Mouse (Mus musculus): Measurements from ENCODE around the gene Slc41a2. TPM values are rescaled to one million over a fixed set of nuclear protein-coding genes. Genes with fewer than 3 reads are reported as not detected.
A peak's percentile ranks its signal among the peaks of the same experiment; 100 is the strongest.

The Slc41a2 gene
- total and polyA plus RNA-seq, 2 experiments from 2014 or later, result 0.45 to 5.6 TPM

DNA sequence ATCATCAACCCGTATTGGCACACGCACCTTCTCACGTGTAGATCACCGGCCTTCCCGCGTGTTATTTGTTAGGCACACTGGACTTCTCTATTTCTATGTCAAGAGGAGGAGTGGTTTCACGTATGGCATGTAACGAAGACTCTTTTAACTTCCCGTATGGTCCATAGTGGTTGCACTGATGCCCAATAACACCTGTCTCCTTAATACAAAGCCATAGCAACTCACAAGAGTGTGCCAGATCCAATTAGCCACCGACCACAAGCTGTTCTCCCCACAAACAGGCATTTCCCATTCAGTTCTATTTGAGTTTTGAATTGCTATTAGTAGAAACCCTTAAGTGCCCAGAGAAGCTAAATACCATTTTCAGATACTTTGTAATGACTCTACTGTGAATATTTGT lies 117.5 kb downstream of the Slc41a2 start:
- Histone ChIP-seq H3K27ac (ENCODE audit: low read depth) (no peak overlapping the region), H3K4me1 (ENCODE audit: control insufficient read depth, insufficient read depth) (no peaks in the 10 kb centered on the region), H3K4me3 (ENCODE audit: low read depth, low read length) (no peak overlapping the region), H3K9me3 (replicated peaks; ENCODE audit: control insufficient read depth, low read length) (no peaks in the 10 kb centered on the region), H3K4me2 (ENCODE audit: low read depth, low read length) (no peak overlapping the region), H3K9ac (replicated peaks; ENCODE audit: low read depth, low read length) (no peak overlapping the region), H3K27me3 (ENCODE audit: control insufficient read depth, insufficient read depth, low read length) (no peaks in the 10 kb centered on the region), H3K36me3 (replicated peaks; ENCODE audit: control insufficient read depth, insufficient read depth, low read length) (no peaks in the 10 kb centered on the region)
- no peak for DNase-seq (ENCODE audit: low spot score)
- TF ChIP-seq EP300 (IDR thresholded peaks at IDR 0.05; ENCODE audit: low read depth), result no peak
- no peak for TF ChIP-seq CTCF (IDR thresholded peaks at IDR 0.05; ENCODE audit: low read depth)
- 89% methylated on average over 10 of the region's 10 CpGs for WGBS
- no peak for ATAC-seq (ENCODE audit: insufficient read depth, low read depth)

DNA sequence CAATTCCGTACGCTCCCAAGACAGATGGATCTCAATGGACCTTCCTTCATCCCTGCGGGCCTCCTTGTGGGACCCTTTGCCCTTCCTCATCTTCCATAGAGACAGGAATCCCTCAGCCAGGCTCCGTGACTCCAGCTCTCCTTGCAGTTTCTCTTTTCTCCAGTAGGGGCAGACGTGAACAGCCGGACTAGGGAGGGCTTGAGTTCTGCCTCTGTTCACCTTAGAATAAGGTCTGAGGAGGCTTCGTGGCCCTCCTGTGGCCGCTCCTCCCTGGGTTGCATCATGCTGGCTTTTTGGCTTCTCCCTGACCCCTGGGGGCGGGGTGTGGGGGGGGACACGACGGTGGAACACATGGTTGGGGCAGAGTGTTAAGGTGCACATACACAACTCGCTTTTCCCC lies 118.0 kb downstream of the Slc41a2 start:
- no peaks in the 10 kb centered on the region for H3K4me1 ChIP-seq (ENCODE audit: control insufficient read depth, insufficient read depth)
- TF ChIP-seq EP300 (IDR thresholded peaks at IDR 0.05; ENCODE audit: low read depth) (no peak), CTCF (IDR thresholded peaks at IDR 0.05; ENCODE audit: low read depth) (peak; percentile 81)
- DNase-seq (ENCODE audit: low spot score) (peak; percentile 14), ATAC-seq (ENCODE audit: insufficient read depth, low read depth) (no peak)
- no peak overlapping the region for H3K9ac ChIP-seq (replicated peaks; ENCODE audit: low read depth, low read length)
- no peaks in the 10 kb centered on the region for H3K9me3 ChIP-seq (replicated peaks; ENCODE audit: control insufficient read depth, low read length)
- no peak overlapping the region for H3K4me3 ChIP-seq (ENCODE audit: low read depth, low read length)
- H3K36me3 ChIP-seq (replicated peaks; ENCODE audit: control insufficient read depth, insufficient read depth, low read length), result no peaks in the 10 kb centered on the region
- H3K27ac ChIP-seq (ENCODE audit: low read depth), result no peak overlapping the region
- 24% methylated on average over 12 of the region's 12 CpGs for WGBS
- no peaks in the 10 kb centered on the region for H3K27me3 ChIP-seq (ENCODE audit: control insufficient read depth, insufficient read depth, low read length)
- no peak overlapping the region for H3K4me2 ChIP-seq (ENCODE audit: low read depth, low read length)

DNA sequence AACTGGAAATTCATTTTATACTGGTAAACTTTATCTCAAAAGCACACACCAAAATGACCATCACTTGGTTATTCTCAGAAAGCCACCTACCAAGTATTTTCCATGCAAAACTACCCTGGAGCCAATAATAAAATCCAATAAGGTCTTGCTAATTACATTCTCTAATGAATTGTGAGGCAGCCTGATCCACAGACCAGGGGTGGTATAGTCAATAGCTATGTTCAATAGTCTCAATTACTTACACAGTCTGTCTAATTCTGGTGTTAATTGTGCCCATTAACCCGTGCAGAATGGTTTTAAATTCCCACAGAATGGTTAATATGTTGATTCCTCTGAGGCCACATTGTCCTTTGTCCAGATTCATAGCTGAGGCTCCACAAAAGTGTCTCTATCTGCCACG lies 118.9 kb downstream of the Slc41a2 start:
- H3K9me3 ChIP-seq (replicated peaks; ENCODE audit: control insufficient read depth, low read length), result no peaks in the 10 kb centered on the region
- H3K27ac ChIP-seq (ENCODE audit: low read depth), result no peak overlapping the region
- H3K4me2 ChIP-seq (ENCODE audit: low read depth, low read length), result no peak overlapping the region
- H3K9ac ChIP-seq (replicated peaks; ENCODE audit: low read depth, low read length), result no peak overlapping the region
- DNase-seq (ENCODE audit: low spot score) (no peak), ATAC-seq (ENCODE audit: insufficient read depth, low read depth) (no peak)
- WGBS, result 65% methylated on average over 2 of the region's 2 CpGs
- no peak overlapping the region for H3K4me3 ChIP-seq (ENCODE audit: low read depth, low read length)
- TF ChIP-seq CTCF (IDR thresholded peaks at IDR 0.05; ENCODE audit: low read depth), result no peak
- no peak for TF ChIP-seq EP300 (IDR thresholded peaks at IDR 0.05; ENCODE audit: low read depth)
- H3K27me3 ChIP-seq (ENCODE audit: control insufficient read depth, insufficient read depth, low read length), result no peaks in the 10 kb centered on the region
- no peaks in the 10 kb centered on the region for H3K36me3 ChIP-seq (replicated peaks; ENCODE audit: control insufficient read depth, insufficient read depth, low read length)
- no peaks in the 10 kb centered on the region for H3K4me1 ChIP-seq (ENCODE audit: control insufficient read depth, insufficient read depth)

DNA sequence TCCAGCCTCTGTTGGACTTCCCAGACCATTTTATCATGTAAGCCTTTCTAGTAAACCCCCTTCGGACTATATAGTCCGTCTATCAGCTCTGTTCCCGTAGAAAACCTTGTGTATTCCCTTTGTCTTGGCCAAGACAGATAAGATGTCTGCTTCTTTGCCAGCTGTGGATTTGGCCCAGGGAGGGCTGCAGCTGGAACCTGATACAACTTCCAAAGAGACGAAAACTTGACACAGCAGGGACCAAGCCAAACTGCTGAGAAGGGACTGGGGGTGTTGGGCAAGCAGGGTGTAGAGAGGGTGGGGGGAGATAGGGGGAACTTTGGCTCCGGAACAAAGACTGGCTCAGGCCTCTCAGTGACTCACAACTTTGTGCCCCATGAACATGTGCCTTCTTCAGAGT lies 120.4 kb downstream of the Slc41a2 start:
- 34% methylated on average over 5 of the region's 5 CpGs for WGBS
- H3K9ac ChIP-seq (replicated peaks; ENCODE audit: low read depth, low read length), result no peak overlapping the region
- H3K27me3 ChIP-seq (ENCODE audit: control insufficient read depth, insufficient read depth, low read length), result no peaks in the 10 kb centered on the region
- no peaks in the 10 kb centered on the region for H3K36me3 ChIP-seq (replicated peaks; ENCODE audit: control insufficient read depth, insufficient read depth, low read length)
- no peak overlapping the region for H3K4me3 ChIP-seq (ENCODE audit: low read depth, low read length)
- ATAC-seq (ENCODE audit: insufficient read depth, low read depth) (no peak), DNase-seq (ENCODE audit: low spot score) (no peak)
- no peak overlapping the region for H3K4me2 ChIP-seq (ENCODE audit: low read depth, low read length)
- H3K4me1 ChIP-seq (ENCODE audit: control insufficient read depth, insufficient read depth), result no peaks in the 10 kb centered on the region
- no peaks in the 10 kb centered on the region for H3K9me3 ChIP-seq (replicated peaks; ENCODE audit: control insufficient read depth, low read length)
- TF ChIP-seq EP300 (IDR thresholded peaks at IDR 0.05; ENCODE audit: low read depth) (no peak), CTCF (IDR thresholded peaks at IDR 0.05; ENCODE audit: low read depth) (no peak)
- no peak overlapping the region for H3K27ac ChIP-seq (ENCODE audit: low read depth)

DNA sequence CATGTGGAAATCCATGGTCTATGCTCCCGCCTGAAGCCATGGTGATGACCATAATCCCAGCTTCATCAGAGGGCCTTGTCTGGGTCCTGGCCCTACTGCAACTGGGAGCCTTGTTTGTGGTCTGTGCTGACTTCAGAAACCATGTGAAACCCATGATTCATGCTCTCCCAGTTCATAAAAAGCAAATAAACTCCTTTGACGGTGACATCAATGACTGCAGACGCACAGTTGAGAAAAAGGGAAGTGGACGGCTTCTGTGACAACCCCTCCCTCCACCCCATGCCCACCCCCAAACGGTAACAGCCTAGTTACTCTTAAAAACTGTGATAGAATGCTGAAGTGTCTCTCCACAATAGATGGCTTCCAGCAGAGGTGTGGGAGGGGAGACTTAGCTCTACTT lies 122.1 kb downstream of the Slc41a2 start:
- WGBS, result 69% methylated on average over 5 of the region's 5 CpGs
- H3K27ac ChIP-seq (ENCODE audit: low read depth), result no peak overlapping the region
- DNase-seq (ENCODE audit: low spot score) (no peak), ATAC-seq (ENCODE audit: insufficient read depth, low read depth) (no peak)
- H3K9me3 ChIP-seq (replicated peaks; ENCODE audit: control insufficient read depth, low read length), result no peaks in the 10 kb centered on the region
- no peak overlapping the region for H3K9ac ChIP-seq (replicated peaks; ENCODE audit: low read depth, low read length)
- H3K27me3 ChIP-seq (ENCODE audit: control insufficient read depth, insufficient read depth, low read length), result no peaks in the 10 kb centered on the region
- H3K4me1 ChIP-seq (ENCODE audit: control insufficient read depth, insufficient read depth), result no peaks in the 10 kb centered on the region
- H3K4me3 ChIP-seq (ENCODE audit: low read depth, low read length), result no peak overlapping the region
- H3K4me2 ChIP-seq (ENCODE audit: low read depth, low read length), result no peak overlapping the region
- TF ChIP-seq EP300 (IDR thresholded peaks at IDR 0.05; ENCODE audit: low read depth) (no peak), CTCF (IDR thresholded peaks at IDR 0.05; ENCODE audit: low read depth) (no peak)
- H3K36me3 ChIP-seq (replicated peaks; ENCODE audit: control insufficient read depth, insufficient read depth, low read length), result no peaks in the 10 kb centered on the region

DNA sequence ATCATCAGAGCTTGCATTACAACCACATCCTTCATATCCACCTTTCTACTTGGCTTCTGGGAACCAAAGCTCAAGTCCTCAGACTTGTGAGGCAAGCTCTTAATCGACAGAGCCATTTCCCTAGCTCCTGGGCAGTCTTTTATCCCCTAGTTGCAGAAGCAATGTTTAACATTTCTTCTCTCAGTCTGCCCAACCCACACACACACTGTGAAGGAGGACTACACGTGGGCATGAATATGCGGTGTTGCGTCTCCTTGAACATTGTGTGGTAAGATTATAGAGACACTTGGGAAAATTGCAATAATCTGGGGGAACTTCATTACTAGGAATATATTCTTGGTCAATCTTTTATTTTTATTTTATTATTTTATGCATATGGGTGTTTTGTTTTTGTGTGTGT lies 125.1 kb downstream of the Slc41a2 start:
- H3K4me3 ChIP-seq (ENCODE audit: low read depth, low read length), result no peak overlapping the region
- ATAC-seq (ENCODE audit: insufficient read depth, low read depth) (no peak), DNase-seq (ENCODE audit: low spot score) (no peak)
- no peak overlapping the region for H3K4me2 ChIP-seq (ENCODE audit: low read depth, low read length)
- H3K9ac ChIP-seq (replicated peaks; ENCODE audit: low read depth, low read length), result no peak overlapping the region
- H3K27me3 ChIP-seq (ENCODE audit: control insufficient read depth, insufficient read depth, low read length), result no peaks in the 10 kb centered on the region
- no peaks in the 10 kb centered on the region for H3K4me1 ChIP-seq (ENCODE audit: control insufficient read depth, insufficient read depth)
- H3K36me3 ChIP-seq (replicated peaks; ENCODE audit: control insufficient read depth, insufficient read depth, low read length), result no peaks in the 10 kb centered on the region
- TF ChIP-seq CTCF (IDR thresholded peaks at IDR 0.05; ENCODE audit: low read depth), result no peak
- TF ChIP-seq EP300 (IDR thresholded peaks at IDR 0.05; ENCODE audit: low read depth), result no peak
- H3K27ac ChIP-seq (ENCODE audit: low read depth), result no peak overlapping the region
- 91% methylated on average over 4 of the region's 4 CpGs for WGBS
- H3K9me3 ChIP-seq (replicated peaks; ENCODE audit: control insufficient read depth, low read length), result no peaks in the 10 kb centered on the region
